Mouse (Mus musculus) spleen, postnatal 4 days (tissue): ENCODE data around the gene 2010003K11Rik.
"Not testable (repeated sequence)": the region's sequence is repeated elsewhere in the genome, so short reads cannot be mapped to it uniquely, and the experiment has no call there.

ENCODE experiments used
- DNase-seq, 2 experiments: peaks; one replicate each; pipeline ENCODE4 v3.0.0; 2022; ENCODE audit warnings: low spot score in 2 of 2

2010003K11Rik gene

GRCm38 (mm10) chr19:4461981-4462380 is 36.4 kb downstream of the 2010003K11Rik start:
- no peak for DNase-seq

- DNase-seq: peak; percentile 60 to 89
Observed at GRCm38 (mm10) chr19:4456227-4456626, 42.2 kb downstream of the 2010003K11Rik start.

DNA sequence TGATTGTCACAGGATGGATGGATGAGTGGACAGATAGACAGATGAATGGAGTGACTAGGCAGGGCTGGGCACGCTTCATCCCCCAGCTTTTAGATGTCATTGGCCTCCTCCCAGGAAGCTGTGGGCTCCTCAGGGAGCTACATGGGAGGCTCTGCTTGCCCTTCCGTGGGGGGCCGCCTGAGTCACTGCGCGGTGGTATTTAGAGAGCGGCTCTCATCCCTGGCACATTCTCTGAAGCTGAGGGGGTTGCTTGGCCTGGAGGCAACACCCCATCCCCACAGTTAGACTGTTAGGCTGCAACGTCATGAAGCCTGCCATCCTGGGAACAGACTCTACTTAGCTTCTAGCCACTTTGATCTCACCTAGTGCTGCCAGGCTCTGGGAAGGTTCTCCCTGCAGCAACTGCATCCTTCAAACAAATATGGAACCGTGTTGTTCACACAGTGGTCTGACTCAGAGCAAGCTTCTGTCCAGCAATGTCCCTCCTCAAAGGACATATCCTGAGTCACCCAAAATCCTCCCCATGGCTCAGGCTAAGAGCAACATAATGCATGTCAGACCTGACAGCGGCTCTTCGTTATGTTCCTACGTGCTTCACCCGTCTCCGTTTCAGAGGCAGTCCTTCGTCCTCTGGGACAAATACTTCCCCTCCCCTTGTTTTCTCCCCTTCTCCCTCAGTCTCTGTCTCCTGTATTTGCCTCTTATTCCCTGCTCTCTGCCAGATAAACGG is 43.1 kb downstream of the 2010003K11Rik start:
- DNase-seq: no peak

DNA sequence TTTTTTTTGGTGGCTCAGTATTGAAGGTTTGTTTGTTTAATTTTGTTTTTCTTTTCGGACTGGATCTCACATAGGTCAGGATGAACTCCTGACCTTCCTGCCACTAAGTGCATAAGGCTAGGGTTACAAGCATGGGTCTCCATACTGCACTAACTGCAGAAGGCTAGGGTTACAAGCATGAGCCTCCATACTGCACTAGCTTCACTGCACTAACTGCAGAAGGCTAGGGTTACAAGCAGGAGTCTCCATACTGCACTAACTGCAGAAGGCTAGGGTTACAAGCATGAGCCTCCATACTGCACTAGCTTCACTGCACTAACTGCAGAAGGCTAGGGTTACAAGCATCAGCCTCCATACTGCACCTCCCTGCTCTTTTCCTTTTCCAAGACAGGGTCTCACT is 44.3 kb downstream of the 2010003K11Rik start:
- DNase-seq: not testable (repeated sequence)

- DNase-seq: no peak
Observed at GRCm38 (mm10) chr19:4452525-4452924, 45.9 kb downstream of the 2010003K11Rik start.

DNA sequence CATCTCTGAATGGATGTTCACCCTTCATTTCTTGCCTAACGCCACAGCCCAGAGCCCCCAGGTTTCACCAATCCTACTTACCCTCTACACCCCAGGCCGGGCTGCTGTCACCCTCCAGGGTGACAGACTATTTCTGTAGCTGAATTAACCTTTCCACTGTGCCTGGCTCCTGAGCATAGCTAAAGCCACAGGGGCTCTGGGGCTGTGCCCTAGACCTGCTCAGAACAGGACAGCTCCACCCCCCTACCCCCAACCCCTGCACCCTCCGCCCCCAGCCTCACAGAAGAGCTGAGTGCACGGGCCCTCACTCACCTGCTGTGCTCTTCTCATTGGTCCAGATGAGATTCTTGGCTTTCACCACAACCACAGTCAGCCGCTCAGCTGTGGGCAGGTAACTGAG is 46.4 kb downstream of the 2010003K11Rik start:
- DNase-seq: no peak

DNA sequence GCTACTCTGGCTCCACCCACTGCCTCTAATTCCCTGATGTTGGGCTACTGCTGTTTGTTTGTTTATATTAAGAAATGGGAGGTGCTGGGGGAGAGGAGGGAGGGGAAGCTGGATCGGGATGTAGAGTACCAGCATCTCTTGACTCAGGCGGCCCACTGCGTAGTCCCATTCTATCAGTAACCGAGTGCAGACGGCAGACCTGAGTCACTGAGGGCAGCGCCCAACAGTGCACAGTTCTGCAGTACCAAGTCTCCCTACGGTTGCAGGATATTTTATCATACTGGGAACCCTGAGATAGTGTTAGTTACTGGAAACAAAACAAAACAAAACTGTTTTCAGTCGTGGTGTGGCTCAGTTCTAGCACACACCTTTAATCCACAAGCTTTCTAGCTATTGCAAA is 47.3 kb downstream of the 2010003K11Rik start:
- no peak for DNase-seq

DNA sequence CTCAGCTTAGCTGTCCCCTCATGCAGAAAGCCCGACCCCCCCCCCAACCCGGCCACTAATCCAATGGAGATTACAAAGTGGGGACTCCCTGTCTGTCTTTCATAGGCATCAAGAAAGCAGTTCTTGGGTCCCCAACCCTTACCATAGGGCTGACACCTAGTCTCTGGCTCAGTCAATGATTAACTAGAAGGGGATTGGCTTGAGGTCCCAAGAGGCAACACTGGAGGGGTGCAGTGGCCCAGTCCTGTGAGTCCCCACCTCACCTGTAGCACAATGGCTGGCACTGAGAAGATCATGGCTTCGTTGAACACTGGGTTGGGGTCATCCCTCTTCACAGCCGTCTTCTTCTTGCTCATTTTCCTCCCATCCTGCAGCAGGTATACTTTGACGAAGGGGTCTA is 47.7 kb downstream of the 2010003K11Rik start:
- DNase-seq: no peak

DNA sequence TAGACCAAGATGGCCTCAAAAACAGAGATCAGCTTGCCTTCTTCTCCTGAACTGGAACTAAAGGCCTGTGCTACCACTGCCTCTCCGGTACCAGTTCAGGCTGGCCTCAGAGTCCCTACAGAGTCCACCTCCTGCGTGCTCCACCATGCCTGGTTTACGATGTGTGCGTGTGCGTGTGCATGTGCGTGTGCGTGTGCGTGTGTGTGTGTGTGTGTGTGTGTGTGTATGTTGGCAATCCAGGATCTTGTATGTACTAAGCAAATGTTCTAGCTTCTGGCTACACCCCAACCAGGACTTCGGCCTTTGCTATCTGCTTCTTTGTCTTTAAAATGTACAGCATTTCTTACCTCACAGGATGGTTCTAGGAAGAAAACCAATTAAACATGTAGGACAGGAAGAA is 49.2 kb downstream of the 2010003K11Rik start:
- DNase-seq: no peak

GRCm38 (mm10) chr19:4447445-4447844 is 50.9 kb downstream of the 2010003K11Rik start:
- no peak for DNase-seq
